ENCODE assay signal across 29 mouse cellular contexts in the genomic region with DNA sequence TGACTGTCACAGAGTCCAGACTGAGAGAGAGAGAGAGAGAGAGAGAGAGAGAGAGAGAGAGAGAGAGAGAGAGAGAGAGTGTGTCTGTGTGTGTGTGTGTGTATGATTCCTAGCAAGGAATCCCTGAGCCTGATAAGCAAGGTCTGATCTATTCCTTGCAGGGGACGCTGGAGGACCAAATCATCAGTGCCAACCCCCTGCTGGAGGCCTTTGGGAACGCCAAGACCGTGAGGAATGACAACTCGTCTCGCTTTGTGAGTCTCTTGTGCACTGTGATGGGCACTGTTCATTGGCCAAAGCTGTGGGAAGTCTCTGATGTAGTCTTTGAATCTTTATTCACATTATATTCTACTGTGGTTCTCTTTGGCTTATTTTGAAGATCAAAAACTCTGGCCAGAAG. TPM values are rescaled to one million over a fixed set of nuclear protein-coding genes. Genes with fewer than 3 reads are reported as not detected.
"Had no signal": no experiment of that assay in that cellular context is flagged by ENCODE, and none has a peak within 500 bp of the region (broad histone marks: within the 10 kb centered on the region; RNA-seq: fewer than 3 reads in every experiment).

No protein-coding gene starts in this region.

- H3K27ac ChIP-seq: heart, adult 2 months; hindbrain, embryonic 10.5 days; hindbrain, embryonic 12.5 days; hindbrain, embryonic 15.5 days; intestine, embryonic 15.5 days; layer of hippocampus, adult 2 months; left cerebral cortex, adult 2 months; limb, embryonic 10.5 days; limb, embryonic 12.5 days; liver, embryonic 13.5 days; liver, embryonic 15.5 days had no signal

- H3K27me3 ChIP-seq: hindbrain, embryonic 12.5 days; hindbrain, embryonic 15.5 days; intestine, embryonic 15.5 days; limb, embryonic 12.5 days; liver, embryonic 13.5 days; liver, embryonic 15.5 days had no signal

- H3K9ac ChIP-seq: hindbrain, embryonic 12.5 days; hindbrain, embryonic 15.5 days; intestine, embryonic 15.5 days; limb, embryonic 12.5 days; liver, embryonic 13.5 days; liver, embryonic 15.5 days had no signal

- H3K4me3 ChIP-seq: heart, adult 2 months; hindbrain, embryonic 10.5 days; hindbrain, embryonic 12.5 days; hindbrain, embryonic 15.5 days; intestine, embryonic 15.5 days; layer of hippocampus, adult 2 months; left cerebral cortex, adult 2 months; limb, embryonic 10.5 days; limb, embryonic 12.5 days; liver, embryonic 13.5 days; liver, embryonic 15.5 days had no signal

- H3K4me1 ChIP-seq: hindbrain, embryonic 10.5 days; hindbrain, embryonic 12.5 days; hindbrain, embryonic 15.5 days; intestine, embryonic 15.5 days; limb, embryonic 10.5 days; limb, embryonic 12.5 days; liver, embryonic 13.5 days; liver, embryonic 15.5 days had no signal

- H3K9me3 ChIP-seq: hindbrain, embryonic 10.5 days; hindbrain, embryonic 12.5 days; hindbrain, embryonic 15.5 days; intestine, embryonic 15.5 days; limb, embryonic 10.5 days; limb, embryonic 12.5 days; liver, embryonic 13.5 days; liver, embryonic 15.5 days had no signal

- H3K36me3 ChIP-seq: hindbrain, embryonic 10.5 days; hindbrain, embryonic 12.5 days; hindbrain, embryonic 15.5 days; intestine, embryonic 15.5 days; limb, embryonic 10.5 days; limb, embryonic 12.5 days; liver, embryonic 13.5 days; liver, embryonic 15.5 days had no signal

- H3K4me2 ChIP-seq: heart, embryonic 11.5 days; hindbrain, embryonic 12.5 days; hindbrain, embryonic 15.5 days; intestine, embryonic 15.5 days; limb, embryonic 12.5 days; liver, embryonic 11.5 days; liver, embryonic 13.5 days; liver, embryonic 15.5 days had no signal

- ATAC-seq: inflammation-experienced regulatory T-cells, adult 6 months; intestine, embryonic 15.5 days; intestine, postnatal 0 days had no signal

- DNase-seq: gastrocnemius, postnatal 14 days; gastrocnemius, postnatal 36 days; heart, adult 2 months; heart, postnatal 10 days; heart, postnatal 4 days; kidney, adult 18-20 months; kidney, adult 8-10 months; kidney, postnatal 10 days; kidney, postnatal 25 days; kidney, postnatal 4 days; liver; liver, embryonic 13.5 days had no signal

RNA-seq across cellular contexts. Expression of a gene that starts 5.5 kb away (rescaled TPM):
- total RNA-seq: heart, adult 2 months; heart, postnatal 10 days; heart, postnatal 25 days had no signal
- polyA plus RNA-seq: heart, adult 2 months; heart, embryonic 11.5 days; heart, embryonic 14.5 days; hindbrain, embryonic 10.5 days; hindbrain, embryonic 12.5 days; inflammation-experienced regulatory T-cells, adult 6 months; intestine, embryonic 15.5 days; kidney, embryonic 14.5 days; kidney, embryonic 16.5 days; limb, embryonic 10.5 days; liver, embryonic 11.5 days; liver, embryonic 13.5 days had no signal

RNA-seq across cellular contexts. Expression of a gene that starts 23.5 kb away (rescaled TPM):
- total RNA-seq: heart, adult 2 months; heart, postnatal 25 days had no signal
- polyA plus RNA-seq: heart, adult 2 months; hindbrain, embryonic 10.5 days; hindbrain, embryonic 12.5 days; inflammation-experienced regulatory T-cells, adult 6 months; intestine, embryonic 15.5 days had no signal
